Mouse (Mus musculus) heart, adult 9 months (tissue): ENCODE data around the gene Srsf10.

Experiments used
- DNase-seq, 2 experiments: peaks; one replicate each; pipeline ENCODE4 v3.0.0; 2022; ENCODE audit warnings: low spot score in 2 of 2

The Srsf10 gene

GRCm38 (mm10) chr4:135855080-135855479 lies 467 bp upstream of the Srsf10 start:
- no peak for DNase-seq

- peak; percentile 64 to 66 for DNase-seq
Observed at GRCm38 (mm10) chr4:135856223-135857091, 910 bp downstream of the Srsf10 start.

- no peak for DNase-seq
Observed at GRCm38 (mm10) chr4:135857597-135858186, 2.1 kb downstream of the Srsf10 start.

GRCm38 (mm10) chr4:135868996-135869395 lies 13.4 kb downstream of the Srsf10 start:
- no peak for DNase-seq

GRCm38 (mm10) chr4:135870227-135871023 lies 14.9 kb downstream of the Srsf10 start:
- no peak for DNase-seq

GRCm38 (mm10) chr4:135872015-135872414 lies 16.5 kb downstream of the Srsf10 start:
- DNase-seq, result no peak

GRCm38 (mm10) chr4:135872589-135873391 lies 17.2 kb downstream of the Srsf10 start:
- DNase-seq, result no peak

- DNase-seq, result peak; percentile 91 to 95
Observed at GRCm38 (mm10) chr4:135873526-135874202, 18.1 kb downstream of the Srsf10 start, which contains the start of gene Pnrc2. Gene Pnrc2 (minus strand): TSS chr4:135873850.

GRCm38 (mm10) chr4:135874564-135875535 lies 19.3 kb downstream of the Srsf10 start:
- DNase-seq, result no peak

GRCm38 (mm10) chr4:135875546-135875945 lies 20.0 kb downstream of the Srsf10 start:
- no peak for DNase-seq

- peak; percentile 54 to 63 for DNase-seq
Observed at GRCm38 (mm10) chr4:135875991-135876582, 20.5 kb downstream of the Srsf10 start.

- peak; percentile 91 to 95 for DNase-seq
Observed at GRCm38 (mm10) chr4:135876583-135877020, 21.1 kb downstream of the Srsf10 start.

- peak in 1 of 2 experiments; percentile 30 for DNase-seq
Observed at GRCm38 (mm10) chr4:135877742-135878141, 22.2 kb downstream of the Srsf10 start.

GRCm38 (mm10) chr4:135879021-135879420 lies 23.5 kb downstream of the Srsf10 start:
- DNase-seq, result no peak

- DNase-seq, result no peak
Observed at GRCm38 (mm10) chr4:135880018-135880417, 24.5 kb downstream of the Srsf10 start.

GRCm38 (mm10) chr4:135880576-135880975 lies 25.0 kb downstream of the Srsf10 start:
- no peak for DNase-seq

- no peak for DNase-seq
Observed at GRCm38 (mm10) chr4:135882023-135882422, 26.5 kb downstream of the Srsf10 start.

- no peak for DNase-seq
Observed at GRCm38 (mm10) chr4:135883401-135883851, 27.9 kb downstream of the Srsf10 start.
